Mouse (Mus musculus) neural tube, embryonic 13.5 days (tissue): ENCODE measurements around the gene Ctnnbip1. TPM values are rescaled to one million over a fixed set of nuclear protein-coding genes. Genes with fewer than 3 reads are reported as not detected.

Experiments
- ATAC-seq: fragments of 200-750 bp; cut with Nextera tagmentation; 2 replicates; pipeline ENCODE4 v1.8.0; 2017; ENCODE audit warnings: low read depth, mild to moderate bottlenecking, moderate TSS enrichment, moderate library complexity
- H3K27ac ChIP-seq: fragments of 300-500 bp; sonication (generic); replicated peaks from 2 replicates; pipeline ENCODE4 v1.5.1; 2015; ENCODE audit warnings: moderate library complexity, mild to moderate bottlenecking, inconsistent platforms
- H3K27me3 ChIP-seq: fragments of 300-500 bp; sonication (generic); 2 replicates; pipeline ENCODE4 v1.6.1; 2015; ENCODE audit warnings: mild to moderate bottlenecking, inconsistent platforms
- H3K36me3 ChIP-seq: fragments of 300-500 bp; sonication (generic); 2 replicates; pipeline ENCODE4 v1.6.1; 2015; ENCODE audit warnings: mild to moderate bottlenecking, inconsistent platforms
- H3K4me1 ChIP-seq: fragments of 300-500 bp; sonication (generic); replicated peaks from 2 replicates; pipeline ENCODE4 v1.6.1; 2015; ENCODE audit warnings: inconsistent platforms
- H3K4me2 ChIP-seq: fragments of 300-500 bp; sonication (generic); 2 replicates; pipeline ENCODE4 v1.6.1; 2015; ENCODE audit warnings: inconsistent platforms, mild to moderate bottlenecking, moderate library complexity
- H3K4me3 ChIP-seq: fragments of 300-500 bp; sonication (generic); 2 replicates; pipeline ENCODE4 v1.5.1; 2015; ENCODE audit warnings: mild to moderate bottlenecking, inconsistent platforms
- H3K9ac ChIP-seq: fragments of 300-500 bp; sonication (generic); 2 replicates; pipeline ENCODE4 v1.6.1; 2015; ENCODE audit warnings: moderate library complexity, mild to moderate bottlenecking, inconsistent platforms
- H3K9me3 ChIP-seq: fragments of 300-500 bp; sonication (generic); 2 replicates; pipeline ENCODE4 v1.6.1; 2016; ENCODE audit warnings: inconsistent platforms
- WGBS: fragments of 180-500 bp; shearing (Covaris S2); methylation state at CpG from one replicate; pipeline ENCODE4 v1.1.7; 2015; 5-methylcytosine and 5-hydroxymethylcytosine counted together
- polyA plus RNA-seq: library from polyadenylated mRNA; unstranded; fragments of >200 nt; fragmentation: Nextera tagmentation; extraction: Ambion mirVana; gene quantifications from 2 replicates; pipeline ENCODE4 v1.2.1, GENCODE M21; 2015

Ctnnbip1 gene
- polyA plus RNA-seq, 1 experiment from 2014 or later = 79.0 TPM

GRCm38 (mm10) chr4:149549221-149549925 is 31.3 kb downstream of the Ctnnbip1 start:
- Histone ChIP-seq H3K27me3 (no peaks in the 10 kb centered on the region), H3K4me3 (no peak overlapping the region), H3K9ac (0 out of 2 replicates have a peak overlapping the region, but pooled peaks have one; percentile 18), H3K4me1 (peaks cover 8% of the 10 kb centered on the region), H3K9me3 (no peaks in the 10 kb centered on the region), H3K4me2 (no peak overlapping the region), H3K36me3 (peaks cover 33% of the 10 kb centered on the region), H3K27ac (no peak overlapping the region; the same call in 1 of the 2 replicates)
- ATAC-seq = peak; percentile 90
- 69% methylated on average over 9 of the region's 9 CpGs for WGBS

- WGBS = 79% methylated on average over 5 of the region's 5 CpGs
- Histone ChIP-seq H3K4me2 (no peak overlapping the region), H3K9me3 (no peaks in the 10 kb centered on the region), H3K36me3 (peaks cover 24% of the 10 kb centered on the region), H3K27ac (no peak overlapping the region), H3K4me3 (no peak overlapping the region), H3K9ac (0 out of 2 replicates have a peak overlapping the region, but pooled peaks have one; percentile 22), H3K27me3 (no peaks in the 10 kb centered on the region), H3K4me1 (peaks cover 12% of the 10 kb centered on the region)
- no peak for ATAC-seq
Measured at GRCm38 (mm10) chr4:149550866-149551265, 32.8 kb downstream of the Ctnnbip1 start.

- whole genome bisulfite sequencing = 89% methylated on average over 5 of the region's 5 CpGs
- ATAC-seq = no peak
- Histone ChIP-seq H3K9me3 (no peaks in the 10 kb centered on the region), H3K4me3 (no peak overlapping the region), H3K27me3 (no peaks in the 10 kb centered on the region), H3K36me3 (peaks cover 16% of the 10 kb centered on the region), H3K9ac (no peak overlapping the region), H3K27ac (no peak overlapping the region), H3K4me2 (no peak overlapping the region), H3K4me1 (peaks cover 12% of the 10 kb centered on the region)
Measured at GRCm38 (mm10) chr4:149551696-149552095, 33.7 kb downstream of the Ctnnbip1 start.

GRCm38 (mm10) chr4:149553834-149554233 is 35.8 kb downstream of the Ctnnbip1 start:
- WGBS = 73% methylated on average over 7 of the region's 7 CpGs
- Histone ChIP-seq H3K36me3 (peaks cover 18% of the 10 kb centered on the region; the same call in 1 of the 2 replicates), H3K27ac (no peak overlapping the region; the same call in 1 of the 2 replicates), H3K4me2 (no peak overlapping the region), H3K9ac (peak overlapping the region; percentile 22), H3K27me3 (no peaks in the 10 kb centered on the region), H3K4me3 (no peak overlapping the region), H3K9me3 (no peaks in the 10 kb centered on the region), H3K4me1 (peaks cover 12% of the 10 kb centered on the region)
- ATAC-seq = no peak

- Histone ChIP-seq H3K9ac (no peak overlapping the region), H3K36me3 (peaks cover 33% of the 10 kb centered on the region), H3K27ac (no peak overlapping the region), H3K4me2 (no peak overlapping the region), H3K9me3 (no peaks in the 10 kb centered on the region; the same call in 1 of the 2 replicates), H3K4me1 (peaks cover 12% of the 10 kb centered on the region), H3K4me3 (no peak overlapping the region), H3K27me3 (no peaks in the 10 kb centered on the region)
- no peak for ATAC-seq
- 94% methylated on average over 4 of the region's 4 CpGs for WGBS
Measured at GRCm38 (mm10) chr4:149556111-149556510, 38.1 kb downstream of the Ctnnbip1 start.

GRCm38 (mm10) chr4:149557905-149558304 is 39.9 kb downstream of the Ctnnbip1 start:
- Histone ChIP-seq H3K4me2 (no peak overlapping the region), H3K36me3 (peaks cover 28% of the 10 kb centered on the region), H3K9me3 (no peaks in the 10 kb centered on the region; the same call in 1 of the 2 replicates), H3K4me3 (no peak overlapping the region), H3K27me3 (no peaks in the 10 kb centered on the region), H3K9ac (no peak overlapping the region), H3K4me1 (peaks cover 26% of the 10 kb centered on the region), H3K27ac (no peak overlapping the region)
- no peak for ATAC-seq
- 87% methylated on average over 5 of the region's 5 CpGs for WGBS

GRCm38 (mm10) chr4:149558389-149558788 is 40.4 kb downstream of the Ctnnbip1 start:
- no peak overlapping the region for H3K4me2 ChIP-seq
- H3K4me1 ChIP-seq = peaks cover 30% of the 10 kb centered on the region
- ATAC-seq = no peak
- H3K9me3 ChIP-seq = no peaks in the 10 kb centered on the region; the same call in 1 of the 2 replicates
- WGBS = 85% methylated on average over 3 of the region's 3 CpGs
- no peak overlapping the region for H3K4me3 ChIP-seq
- no peak overlapping the region for H3K27ac ChIP-seq
- peaks cover 28% of the 10 kb centered on the region for H3K36me3 ChIP-seq
- H3K9ac ChIP-seq = no peak overlapping the region
- H3K27me3 ChIP-seq = no peaks in the 10 kb centered on the region

- 82% methylated on average over 4 of the region's 4 CpGs for WGBS
- peak overlapping the region; percentile 94 for H3K27ac ChIP-seq
- no peaks in the 10 kb centered on the region; the same call in 1 of the 2 replicates for H3K9me3 ChIP-seq
- peaks cover 44% of the 10 kb centered on the region for H3K4me1 ChIP-seq
- no peak overlapping the region for H3K9ac ChIP-seq
- no peak overlapping the region for H3K4me3 ChIP-seq
- ATAC-seq = no peak
- no peaks in the 10 kb centered on the region for H3K27me3 ChIP-seq
- H3K36me3 ChIP-seq = peaks cover 32% of the 10 kb centered on the region
- H3K4me2 ChIP-seq = no peak overlapping the region
Measured at GRCm38 (mm10) chr4:149561392-149561791, 43.4 kb downstream of the Ctnnbip1 start.

- Histone ChIP-seq H3K27ac (peak overlapping the region; percentile 94), H3K9ac (peak overlapping the region; percentile 59), H3K4me3 (no peak overlapping the region), H3K4me2 (peak overlapping the region; percentile 31), H3K36me3 (peaks cover 30% of the 10 kb centered on the region), H3K27me3 (no peaks in the 10 kb centered on the region), H3K4me1 (peaks cover 47% of the 10 kb centered on the region), H3K9me3 (no peaks in the 10 kb centered on the region; the same call in 1 of the 2 replicates)
- WGBS = 32% methylated on average over 21 of the region's 21 CpGs
- peak; percentile 68 for ATAC-seq
Measured at GRCm38 (mm10) chr4:149561986-149562904, 44.2 kb downstream of the Ctnnbip1 start.

- Histone ChIP-seq H3K36me3 (peaks cover 23% of the 10 kb centered on the region), H3K27ac (peak overlapping the region; percentile 94), H3K9ac (peak overlapping the region; percentile 59), H3K27me3 (no peaks in the 10 kb centered on the region), H3K9me3 (no peaks in the 10 kb centered on the region; the same call in 1 of the 2 replicates), H3K4me2 (peak overlapping the region; percentile 31), H3K4me3 (no peak overlapping the region), H3K4me1 (peaks cover 53% of the 10 kb centered on the region)
- peak; percentile 33 for ATAC-seq
- WGBS = 12% methylated on average over 7 of the region's 7 CpGs
Measured at GRCm38 (mm10) chr4:149562905-149563347, 44.9 kb downstream of the Ctnnbip1 start.

GRCm38 (mm10) chr4:149563941-149564361 is 45.9 kb downstream of the Ctnnbip1 start:
- Histone ChIP-seq H3K4me2 (peak overlapping the region; percentile 48; the same call in 1 of the 2 replicates), H3K27ac (peak overlapping the region; percentile 94), H3K9me3 (no peaks in the 10 kb centered on the region; the same call in 1 of the 2 replicates), H3K9ac (no peak overlapping the region), H3K4me3 (no peak overlapping the region), H3K36me3 (peaks cover 18% of the 10 kb centered on the region), H3K27me3 (no peaks in the 10 kb centered on the region), H3K4me1 (peaks cover 53% of the 10 kb centered on the region)
- 82% methylated on average over 10 of the region's 10 CpGs for WGBS
- no peak for ATAC-seq
